Mouse (Mus musculus): Measurements from ENCODE around the gene Ccdc141.
"Not testable (repeated sequence)": the region's sequence is repeated elsewhere in the genome, so short reads cannot be mapped to it uniquely, and the experiment has no call there.

DNA sequence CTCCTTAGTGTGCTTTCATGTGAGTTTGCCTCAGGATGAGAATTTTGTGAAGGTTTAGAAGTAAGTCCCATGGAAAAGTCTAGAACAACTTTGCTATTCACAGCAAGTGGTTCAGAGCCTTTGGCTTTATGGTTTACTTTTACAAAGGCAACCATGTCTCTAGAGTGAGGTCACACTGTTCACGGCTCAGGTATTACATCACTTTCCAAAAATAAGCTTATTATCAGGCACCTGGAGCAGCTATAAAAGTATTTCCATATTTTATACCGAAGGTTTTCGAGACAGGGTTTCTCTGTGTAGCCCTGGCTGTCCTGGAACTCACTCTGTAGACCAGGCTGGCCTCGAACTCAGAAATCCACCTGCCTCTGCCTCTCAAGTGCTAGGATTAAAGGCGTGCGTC, 157.0 kb downstream of the Ccdc141 start:
- TF ChIP-seq CTCF (IDR thresholded peaks at IDR 0.05; ENCODE audit: low read depth, low read length); POLR2A (IDR thresholded peaks at IDR 0.05; ENCODE audit: borderline replicate concordance, low read depth, low read length): not testable (repeated sequence)
